ENCODE assay signal across 37 mouse cellular contexts in genomic region chr19:10930641-10931040, GRCm38 (mm10). TPM values are rescaled to one million over a fixed set of nuclear protein-coding genes. Genes with fewer than 3 reads are reported as not detected.
"Had no signal": no experiment of that assay in that cellular context is flagged by ENCODE, and none has a peak within 500 bp of the region (broad histone marks: within the 10 kb centered on the region; RNA-seq: fewer than 3 reads in every experiment).

No protein-coding gene starts in this region.

- H3K9me3 ChIP-seq: heart, embryonic 10.5 days; hindbrain, embryonic 13.5 days; hindbrain, embryonic 15.5 days; limb, embryonic 10.5 days; limb, embryonic 12.5 days had no signal

- H3K27me3 ChIP-seq: heart, embryonic 12.5 days; hindbrain, embryonic 13.5 days; hindbrain, embryonic 15.5 days; limb, embryonic 12.5 days had no signal

- H3K4me3 ChIP-seq: gastrocnemius, adult 2 months; heart, embryonic 10.5 days; heart, embryonic 12.5 days; hindbrain, embryonic 13.5 days; hindbrain, embryonic 15.5 days; layer of hippocampus, adult 2 months; left cerebral cortex, adult 2 months; limb, embryonic 10.5 days; limb, embryonic 12.5 days had no signal

- H3K27ac ChIP-seq: gastrocnemius, adult 2 months; heart, embryonic 10.5 days; hindbrain, embryonic 13.5 days; hindbrain, embryonic 15.5 days; hindbrain, postnatal 0 days; layer of hippocampus, adult 2 months; left cerebral cortex, adult 2 months; limb, embryonic 10.5 days; limb, embryonic 12.5 days had no signal

- DNase-seq: forebrain, postnatal 0 days; gastrocnemius, adult 2 months; gastrocnemius, postnatal 10 days; gastrocnemius, postnatal 25 days; heart, adult 18-20 months; heart, postnatal 10 days; heart, postnatal 4 days; kidney, adult 18-20 months; kidney, adult 8-10 months; kidney, postnatal 10 days; kidney, postnatal 4 days; liver had no signal

- H3K4me2 ChIP-seq: heart, embryonic 12.5 days; hindbrain, embryonic 13.5 days; hindbrain, embryonic 15.5 days; limb, embryonic 12.5 days; liver, embryonic 11.5 days had no signal

- H3K4me1 ChIP-seq: hindbrain, embryonic 13.5 days; hindbrain, embryonic 15.5 days had no signal

- H3K36me3 ChIP-seq: heart, embryonic 10.5 days; heart, embryonic 12.5 days; hindbrain, embryonic 13.5 days; hindbrain, embryonic 15.5 days; limb, embryonic 10.5 days; limb, embryonic 12.5 days had no signal

- ATAC-seq: forebrain, postnatal 0 days; hindbrain, postnatal 0 days; intestine, embryonic 16.5 days had no signal

- H3K9ac ChIP-seq: forebrain, postnatal 0 days; heart, embryonic 12.5 days; hindbrain, embryonic 13.5 days; hindbrain, embryonic 15.5 days; limb, embryonic 12.5 days had no signal

RNA-seq across cellular contexts. Expression of gene Ptgdr2, which starts 6.3 kb away (rescaled TPM):
- total RNA-seq: gastrocnemius, adult 2 months; gastrocnemius, postnatal 25 days; heart, adult 18-20 months had no signal
- polyA plus RNA-seq: heart, embryonic 12.5 days; hindbrain, embryonic 11.5 days; intestine, embryonic 14.5 days; kidney, embryonic 14.5 days; liver, embryonic 11.5 days had no signal

RNA-seq across cellular contexts. Expression of gene Zp1, which starts 10.2 kb away (rescaled TPM):
- total RNA-seq: gastrocnemius, adult 2 months; gastrocnemius, postnatal 25 days; heart, adult 18-20 months; heart, adult 8-10 months; heart, postnatal 10 days; heart, postnatal 25 days; heart, postnatal 4 days; layer of hippocampus, adult 2 months; layer of hippocampus, postnatal 10 days; layer of hippocampus, postnatal 25 days; left cerebral cortex, adult 2 months; left cerebral cortex, postnatal 14 days; left cerebral cortex, postnatal 36 days had no signal
- polyA plus RNA-seq: gonadal fat pad, adult 2 months; heart, embryonic 10.5 days; heart, embryonic 12.5 days; heart, embryonic 14.5 days; hindbrain, embryonic 11.5 days; hindbrain, embryonic 13.5 days; intestine, embryonic 14.5 days; intestine, embryonic 16.5 days; kidney, embryonic 14.5 days; kidney, embryonic 16.5 days; limb, embryonic 10.5 days; limb, embryonic 12.5 days; limb, embryonic 14.5 days; liver, embryonic 11.5 days had no signal

RNA-seq across cellular contexts. Expression of gene Ms4a10, which starts 43.8 kb away (rescaled TPM):
- total RNA-seq: forebrain, postnatal 0 days; gastrocnemius, adult 2 months; gastrocnemius, postnatal 10 days; gastrocnemius, postnatal 25 days; heart, adult 18-20 months; heart, adult 8-10 months; heart, postnatal 10 days; heart, postnatal 25 days; heart, postnatal 4 days; hindbrain, postnatal 0 days; layer of hippocampus, adult 2 months; layer of hippocampus, postnatal 10 days; layer of hippocampus, postnatal 25 days; left cerebral cortex, adult 2 months; left cerebral cortex, postnatal 14 days; left cerebral cortex, postnatal 36 days had no signal
- polyA plus RNA-seq: forebrain, postnatal 0 days; heart, embryonic 12.5 days; heart, embryonic 14.5 days; heart, embryonic 16.5 days; hindbrain, embryonic 13.5 days; hindbrain, embryonic 15.5 days; hindbrain, postnatal 0 days; kidney, embryonic 14.5 days; kidney, embryonic 16.5 days; limb, embryonic 10.5 days; limb, embryonic 12.5 days; liver, embryonic 11.5 days had no signal
